In the genomic region with DNA sequence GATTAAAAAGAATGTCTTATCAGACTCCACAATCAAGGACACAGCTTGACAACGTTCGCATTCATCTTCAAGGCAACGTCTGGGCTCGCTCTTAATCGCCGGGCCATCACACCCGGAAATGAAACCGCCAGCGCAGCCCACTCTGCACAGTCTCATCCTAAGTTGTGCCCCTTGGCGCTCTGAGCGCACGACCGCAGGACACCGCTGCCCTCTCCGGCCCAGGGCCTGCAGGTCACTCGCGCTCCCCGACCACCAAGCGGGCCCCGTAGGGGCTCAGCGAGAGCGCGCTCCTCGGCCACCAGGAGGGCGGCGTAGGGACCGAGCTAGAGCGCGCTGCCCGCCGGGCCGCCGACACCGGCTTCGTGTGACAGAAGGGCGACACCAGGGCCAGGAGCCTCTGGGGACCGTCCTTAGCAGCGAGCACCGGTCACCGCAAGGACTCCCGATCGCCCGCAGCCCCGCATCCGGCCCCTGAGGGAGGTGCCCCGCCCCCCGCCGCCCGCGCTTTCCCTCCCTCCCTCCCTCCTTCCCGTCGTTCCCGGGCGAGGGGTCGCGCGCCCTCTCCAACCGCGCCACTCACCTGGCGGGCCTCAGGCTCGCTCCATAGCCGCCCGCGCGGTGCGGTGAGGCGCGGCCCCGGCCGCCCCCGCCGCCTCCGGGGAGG, we compare ENCODE assay signal across 8 mouse cellular contexts. TPM values are rescaled to one million over a fixed set of nuclear protein-coding genes. Genes with fewer than 3 reads are reported as not detected.
A peak's percentile ranks its signal among the peaks of the same experiment; 100 is the strongest.
DNase-seq lines count a peak whose midpoint lies in the region; ATAC-seq and TF ChIP-seq lines count a peak whose summit lies in the region.

No protein-coding gene starts in this region.

- no peak for TF ChIP-seq EP300 in ES-Bruce4 (IDR thresholded peaks at IDR 0.05; ENCODE audit: insufficient read depth, low read depth, low read length)

- H3K27ac ChIP-seq in ES-Bruce4 (ENCODE audit: insufficient read depth, low read length), result no peak overlapping the region
- peak overlapping the region; percentile 89 for H3K27ac ChIP-seq in embryonic facial prominence, embryonic 12.5 days
- peak overlapping the region; percentile 92 for H3K27ac ChIP-seq in heart, embryonic 11.5 days (ENCODE audit: low read depth, low read length)
- H3K27ac ChIP-seq in kidney, postnatal 0 days, result peak overlapping the region; percentile 98

- no peaks in the 10 kb centered on the region; the same call in 1 of the 2 replicates for H3K27me3 ChIP-seq in ES-Bruce4 (ENCODE audit: control insufficient read depth, insufficient read depth, low read length, poor library complexity, severe bottlenecking)
- no peaks in the 10 kb centered on the region for H3K27me3 ChIP-seq in embryonic facial prominence, embryonic 12.5 days
- H3K27me3 ChIP-seq in heart, embryonic 11.5 days (ENCODE audit: control insufficient read depth, insufficient read depth, low read length), result peaks cover 5% of the 10 kb centered on the region; the same call in 1 of the 2 replicates
- H3K27me3 ChIP-seq in kidney, postnatal 0 days (ENCODE audit: insufficient read depth, low read length), result no peaks in the 10 kb centered on the region

- under 1% methylated on average over 54 of the region's 73 CpGs for WGBS in embryonic facial prominence, embryonic 12.5 days
- WGBS in heart, embryonic 11.5 days (ENCODE audit: insufficient replicate concordance), result under 1% methylated on average over 68 of the region's 73 CpGs
- under 1% methylated on average over 60 of the region's 73 CpGs for WGBS in kidney, postnatal 0 days

- peak overlapping the region; percentile 89 for H3K4me3 ChIP-seq in ES-Bruce4 (ENCODE audit: low read depth, low read length)
- peak overlapping the region; percentile 87 for H3K4me3 ChIP-seq in embryonic facial prominence, embryonic 12.5 days
- H3K4me3 ChIP-seq in heart, embryonic 11.5 days (ENCODE audit: low read depth, low read length), result peak overlapping the region; percentile 88
- H3K4me3 ChIP-seq in kidney, postnatal 0 days (replicated peaks; ENCODE audit: low read depth, low read length), result peak overlapping the region; percentile 94

- H3K4me1 ChIP-seq in ES-Bruce4 (ENCODE audit: control insufficient read depth, insufficient read depth, low read length), result no peaks in the 10 kb centered on the region
- H3K4me1 ChIP-seq in embryonic facial prominence, embryonic 12.5 days, result no peaks in the 10 kb centered on the region; the same call in 1 of the 2 replicates
- H3K4me1 ChIP-seq in heart, embryonic 11.5 days (ENCODE audit: control insufficient read depth, insufficient read depth, low read length), result no peaks in the 10 kb centered on the region
- H3K4me1 ChIP-seq in kidney, postnatal 0 days (replicated peaks; ENCODE audit: insufficient read depth, low read length), result no peaks in the 10 kb centered on the region

- H3K4me2 ChIP-seq in embryonic facial prominence, embryonic 12.5 days (replicated peaks), result peak overlapping the region; percentile 63
- H3K4me2 ChIP-seq in heart, embryonic 11.5 days, result peak overlapping the region; percentile 70
- peak overlapping the region; percentile 79 for H3K4me2 ChIP-seq in kidney, postnatal 0 days (ENCODE audit: low read length)

- peak; percentile 79 for DNase-seq in adrenal gland, adult 2 months
- DNase-seq in kidney, postnatal 0 days (ENCODE audit: low spot score), result peak; percentile 66
- DNase-seq in lung, postnatal 10 days, result peak; percentile 64
- peak; percentile 53 for DNase-seq in ovary, postnatal 10 days (ENCODE audit: low spot score)
- DNase-seq in yolk sac, embryonic 10.5 days (ENCODE audit: low spot score), result no peak

- ATAC-seq in embryonic facial prominence, embryonic 12.5 days (ENCODE audit: insufficient number of reproducible peaks, insufficient read depth, low FRiP score, low TSS enrichment), result peak; percentile 81
- ATAC-seq in heart, embryonic 11.5 days (replicated peaks; ENCODE audit: insufficient number of reproducible peaks, low FRiP score, low TSS enrichment), result no peak; the same call in 1 of the 2 replicates
- ATAC-seq in kidney, postnatal 0 days (replicated peaks; ENCODE audit: low FRiP score, low read depth), result peak; percentile 85

- no peaks in the 10 kb centered on the region for H3K36me3 ChIP-seq in ES-Bruce4 (ENCODE audit: control insufficient read depth, insufficient read depth, low read length, poor library complexity, severe bottlenecking)
- no peaks in the 10 kb centered on the region for H3K36me3 ChIP-seq in embryonic facial prominence, embryonic 12.5 days
- no peaks in the 10 kb centered on the region for H3K36me3 ChIP-seq in heart, embryonic 11.5 days (ENCODE audit: control insufficient read depth, insufficient read depth, low read length)
- H3K36me3 ChIP-seq in kidney, postnatal 0 days (ENCODE audit: insufficient read depth, low read length), result 0 out of 2 replicates have a peak, but pooled peaks cover 4% of the 10 kb centered on the region

- H3K9ac ChIP-seq in ES-Bruce4 (ENCODE audit: low read depth, poor library complexity, severe bottlenecking), result peak overlapping the region; percentile 91
- peak overlapping the region; percentile 82 for H3K9ac ChIP-seq in embryonic facial prominence, embryonic 12.5 days
- H3K9ac ChIP-seq in heart, embryonic 11.5 days (ENCODE audit: low read depth, low read length), result peak overlapping the region; percentile 82
- peak overlapping the region; percentile 92 for H3K9ac ChIP-seq in kidney, postnatal 0 days (ENCODE audit: low read depth, low read length)

- TF ChIP-seq POLR2A in ES-Bruce4 (IDR thresholded peaks at IDR 0.05; ENCODE audit: insufficient read depth, low read length), result no peak

- H3K9me3 ChIP-seq in ES-Bruce4 (replicated peaks; ENCODE audit: control insufficient read depth, insufficient read depth, low read length, poor library complexity, severe bottlenecking), result no peaks in the 10 kb centered on the region
- no peaks in the 10 kb centered on the region for H3K9me3 ChIP-seq in embryonic facial prominence, embryonic 12.5 days
- no peaks in the 10 kb centered on the region for H3K9me3 ChIP-seq in heart, embryonic 11.5 days (replicated peaks; ENCODE audit: control insufficient read depth, low read length)
- no peaks in the 10 kb centered on the region for H3K9me3 ChIP-seq in kidney, postnatal 0 days (replicated peaks; ENCODE audit: low read length)

- no peak for TF ChIP-seq CTCF in ES-Bruce4 (IDR thresholded peaks at IDR 0.05; ENCODE audit: low read depth, low read length)
- TF ChIP-seq CTCF in kidney, postnatal 0 days (IDR thresholded peaks at IDR 0.05; ENCODE audit: low read depth), result peak; percentile 36; the same call in 1 of the 2 replicates

RNA-seq across cellular contexts. Expression of gene Fam20b, which starts 0.5 kb away (rescaled TPM):
- polyA plus RNA-seq in ES-Bruce4 (2011; ENCODE audit: insufficient read depth, insufficient read length, low read depth, missing spikeins), result 22.1 and 23.5 TPM in 2 replicates
- total RNA-seq in adrenal gland, adult 2 months (2021), result 10 to 100 TPM; 55.3 to 56.0 TPM
- 6.7 and 9.8 TPM in 2 replicates for polyA plus RNA-seq in adrenal gland, adult 2 months (2012; rRNA removed)
- 26.0 and 26.2 TPM in 2 replicates for polyA plus RNA-seq in embryonic facial prominence, embryonic 12.5 days (2016; fragmentation: Nextera tagmentation; extraction: Ambion mirVana)
- 22.4 and 27.5 TPM in 2 replicates for polyA plus RNA-seq in heart, embryonic 11.5 days (2014; fragmentation: Nextera tagmentation; extraction: Ambion mirVana)
- polyA plus RNA-seq in kidney, postnatal 0 days (2015; fragmentation: Nextera tagmentation; extraction: Ambion mirVana), result 30.5 and 32.3 TPM in 2 replicates

RNA-seq across cellular contexts. Expression of gene Tor3a, which starts 44.3 kb away (rescaled TPM):
- 26.9 and 27.9 TPM in 2 replicates for polyA plus RNA-seq in ES-Bruce4 (2011; ENCODE audit: insufficient read depth, insufficient read length, low read depth, missing spikeins)
- total RNA-seq in adrenal gland, adult 2 months (2021), result 10 to 100 TPM; 15.1 to 24.6 TPM
- 21.5 and 48.9 TPM in 2 replicates for polyA plus RNA-seq in adrenal gland, adult 2 months (2012; rRNA removed)
- 4.2 and 5.2 TPM in 2 replicates for polyA plus RNA-seq in embryonic facial prominence, embryonic 12.5 days (2016; fragmentation: Nextera tagmentation; extraction: Ambion mirVana)
- polyA plus RNA-seq in heart, embryonic 11.5 days (2014; fragmentation: Nextera tagmentation; extraction: Ambion mirVana), result 4.5 and 5.5 TPM in 2 replicates
- 18.3 and 19.9 TPM in 2 replicates for polyA plus RNA-seq in kidney, postnatal 0 days (2015; fragmentation: Nextera tagmentation; extraction: Ambion mirVana)
